ENCODE assay signal across 8 mouse cellular contexts in genomic region chr6:120038366-120039255, GRCm38 (mm10). TPM values are rescaled to one million over a fixed set of nuclear protein-coding genes. Genes with fewer than 3 reads are reported as not detected.
DNase-seq lines count a peak whose midpoint lies in the region; ATAC-seq lines count a peak whose summit lies in the region.

Wnk1 (minus strand) TSS chr6:120038672.

- peak within 1 kb of the TSS; percentile 96 for H3K27ac ChIP-seq in hindbrain, embryonic 11.5 days (ENCODE audit: low read depth, low read length)

- WGBS in hindbrain, embryonic 11.5 days: under 1% methylated on average over 52 of the region's 59 CpGs

- H3K4me3 ChIP-seq in hindbrain, embryonic 11.5 days (ENCODE audit: low read depth, low read length): peak within 1 kb of the TSS; percentile 94

- no peaks in the 10 kb centered on the region for H3K36me3 ChIP-seq in hindbrain, embryonic 11.5 days (ENCODE audit: control insufficient read depth, insufficient read depth, low read length)

- H3K4me1 ChIP-seq in hindbrain, embryonic 11.5 days (replicated peaks; ENCODE audit: control insufficient read depth, insufficient read depth, low read length): peaks cover 2% of the 10 kb centered on the region; the same call in 1 of the 2 replicates

- peak within 1 kb of the TSS; percentile 89 for H3K4me2 ChIP-seq in hindbrain, embryonic 11.5 days (replicated peaks; ENCODE audit: low read depth, low read length)

- H3K9me3 ChIP-seq in hindbrain, embryonic 11.5 days (ENCODE audit: control insufficient read depth, low read length): no peaks in the 10 kb centered on the region

- peak; percentile 99 for DNase-seq in Muller cell, postnatal 12 days (ENCODE audit: inconsistent ontology term)
- DNase-seq in cerebellum, adult 9-11 months: peak; percentile 99
- peak; percentile 97 to 98 for DNase-seq in frontal cortex, adult 2 months (ENCODE audit: extremely low spot score in 1 of 2, low spot score in 1 of 2)
- DNase-seq in hindbrain, embryonic 11.5 days (ENCODE audit: low spot score): peak; percentile 99
- peak; percentile 97 to 98 for DNase-seq in layer of hippocampus, postnatal 10 days (ENCODE audit: low spot score in 2 of 2)
- peak; percentile 98 for DNase-seq in lung, postnatal 10 days
- peak; percentile 98 for DNase-seq in ovary, postnatal 36 days (ENCODE audit: low spot score)
- peak; percentile 98 for DNase-seq in thymus, postnatal 25 days

- ATAC-seq in hindbrain, embryonic 11.5 days (ENCODE audit: low FRiP score): peak; percentile 95

- no peaks in the 10 kb centered on the region for H3K27me3 ChIP-seq in hindbrain, embryonic 11.5 days (ENCODE audit: control insufficient read depth, insufficient read depth, low read length)

- peak within 1 kb of the TSS; percentile 89 for H3K9ac ChIP-seq in hindbrain, embryonic 11.5 days (ENCODE audit: low read depth, low read length)

RNA-seq across cellular contexts. Expression of gene Wnk1, which starts in this region (rescaled TPM):
- 171 and 181 TPM in 2 replicates for polyA plus RNA-seq in frontal cortex, adult 2 months (2012; rRNA removed)
- polyA plus RNA-seq in hindbrain, embryonic 11.5 days (2014; fragmentation: Nextera tagmentation; extraction: Ambion mirVana): 63.9 and 91.7 TPM in 2 replicates
- 100 to 1,000 TPM; 143 to 145 TPM for total RNA-seq in layer of hippocampus, postnatal 10 days (2021)

Comparison
In these comparisons a context has a peak if more than half of its experiments do, and no peak if none do; other contexts are left out.
1. Peak in every context shown above with its lines: DNase-seq, ATAC-seq, H3K4me3 ChIP-seq and H3K27ac ChIP-seq.